Mouse (Mus musculus) megakaryocyte, embryonic 14.5 days (primary cell): Measurements from ENCODE around the gene Efhd2.

Experiments used
- FLI1 ChIP-seq: IDR thresholded peaks from 2 replicates; pipeline ENCODE4 v1.6.1; 2012; ENCODE audit warnings: low read length, inconsistent platforms, mixed read lengths
- GATA1 ChIP-seq: IDR thresholded peaks from 3 replicates; pipeline ENCODE4 v1.6.1; 2012; ENCODE audit warnings: mixed read lengths, low read length, inconsistent platforms, borderline replicate concordance

DNA sequence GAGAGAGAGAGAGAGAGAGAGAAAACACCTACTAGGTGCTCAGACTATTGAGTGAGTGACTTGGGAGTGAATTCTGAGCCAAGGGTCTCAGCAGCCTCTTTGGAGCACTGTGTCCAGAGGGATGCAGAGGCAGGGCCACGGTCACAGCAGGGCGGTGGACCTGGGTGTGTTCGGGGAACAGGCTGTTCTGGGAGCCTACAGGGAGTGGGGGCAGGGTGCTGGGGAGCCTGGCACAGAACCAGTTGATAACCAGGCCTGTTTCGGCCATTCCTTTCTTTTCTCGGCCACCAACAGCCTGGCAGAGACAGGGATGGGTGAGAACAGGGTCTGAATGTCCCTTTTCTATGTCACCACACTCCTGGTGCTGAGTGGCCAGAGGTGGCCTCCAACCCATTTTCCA is 11.9 kb downstream of the Efhd2 start:
- TF ChIP-seq FLI1 = no peak
- TF ChIP-seq GATA1 = no peak
